Mouse (Mus musculus) embryonic facial prominence, embryonic 15.5 days (tissue): Measurements from ENCODE around the gene Smim22. TPM values are rescaled to one million over a fixed set of nuclear protein-coding genes. Genes with fewer than 3 reads are reported as not detected.

Source experiments
- ATAC-seq: fragments of 200-750 bp; cut with Nextera tagmentation; 2 replicates; pipeline ENCODE4 v1.8.0; 2017; ENCODE audit warnings: low read depth, moderate TSS enrichment; ENCODE audit not compliant: insufficient number of reproducible peaks, low FRiP score, low TSS enrichment
- H3K27ac ChIP-seq: fragments of 300-500 bp; sonication (generic); replicated peaks from 2 replicates; pipeline ENCODE4 v1.5.1; 2015; ENCODE audit warnings: mild to moderate bottlenecking, inconsistent platforms
- H3K27me3 ChIP-seq: fragments of 300-500 bp; sonication (generic); 2 replicates; pipeline ENCODE4 v1.6.1; 2015; ENCODE audit warnings: inconsistent platforms
- H3K36me3 ChIP-seq: fragments of 300-500 bp; sonication (generic); 2 replicates; pipeline ENCODE4 v1.6.1; 2015; ENCODE audit warnings: mild to moderate bottlenecking, inconsistent platforms
- H3K4me1 ChIP-seq: fragments of 300-500 bp; sonication (generic); 2 replicates; pipeline ENCODE4 v1.6.1; 2015; ENCODE audit warnings: inconsistent platforms
- H3K4me2 ChIP-seq: fragments of 300-500 bp; sonication (generic); replicated peaks from 2 replicates; pipeline ENCODE4 v1.6.1; 2015; ENCODE audit warnings: mild to moderate bottlenecking, inconsistent platforms
- H3K4me3 ChIP-seq: fragments of 300-500 bp; sonication (generic); replicated peaks from 2 replicates; pipeline ENCODE4 v1.5.1; 2015; ENCODE audit warnings: mild to moderate bottlenecking, inconsistent platforms
- H3K9ac ChIP-seq: fragments of 300-500 bp; sonication (generic); 2 replicates; pipeline ENCODE4 v1.6.1; 2015; ENCODE audit warnings: inconsistent platforms
- H3K9me3 ChIP-seq: fragments of 300-500 bp; sonication (generic); replicated peaks from 2 replicates; pipeline ENCODE4 v1.6.1; 2016; ENCODE audit warnings: inconsistent platforms
- WGBS: fragments of 180-500 bp; shearing (Covaris S2); methylation state at CpG from one replicate; pipeline ENCODE4 v1.1.7; 2015; 5-methylcytosine and 5-hydroxymethylcytosine counted together
- polyA plus RNA-seq: library from polyadenylated mRNA; unstranded; fragments of >200 nt; fragmentation: Nextera tagmentation; extraction: Ambion mirVana; gene quantifications from 2 replicates; pipeline ENCODE4 v1.2.1, GENCODE M21; 2015

Smim22 gene
- polyA plus RNA-seq, 1 experiment from 2014 or later, result 17.9 TPM

GRCm38 (mm10) chr16:4974521-4974920, 32.6 kb upstream of the Smim22 start:
- H3K9me3 ChIP-seq, result no peaks in the 10 kb centered on the region
- H3K4me1 ChIP-seq, result no peaks in the 10 kb centered on the region
- no peaks in the 10 kb centered on the region for H3K36me3 ChIP-seq
- WGBS, result 85% methylated on average over 5 of the region's 5 CpGs
- H3K4me2 ChIP-seq, result no peak overlapping the region
- no peak overlapping the region for H3K9ac ChIP-seq
- ATAC-seq, result no peak
- H3K4me3 ChIP-seq, result no peak overlapping the region
- no peak overlapping the region for H3K27ac ChIP-seq
- H3K27me3 ChIP-seq, result no peaks in the 10 kb centered on the region

- H3K4me2 ChIP-seq, result no peak overlapping the region
- WGBS, result 60% methylated on average over 2 of the region's 2 CpGs
- no peaks in the 10 kb centered on the region for H3K9me3 ChIP-seq
- no peak for ATAC-seq
- no peaks in the 10 kb centered on the region for H3K4me1 ChIP-seq
- no peak overlapping the region for H3K4me3 ChIP-seq
- H3K27me3 ChIP-seq, result no peaks in the 10 kb centered on the region
- no peak overlapping the region for H3K9ac ChIP-seq
- H3K36me3 ChIP-seq, result no peaks in the 10 kb centered on the region
- H3K27ac ChIP-seq, result no peak overlapping the region
Measured at GRCm38 (mm10) chr16:4976180-4976579, 30.9 kb upstream of the Smim22 start.

GRCm38 (mm10) chr16:4978275-4979051, 28.6 kb upstream of the Smim22 start:
- no peak overlapping the region for H3K4me3 ChIP-seq
- no peak overlapping the region for H3K9ac ChIP-seq
- no peaks in the 10 kb centered on the region for H3K27me3 ChIP-seq
- no peaks in the 10 kb centered on the region for H3K36me3 ChIP-seq
- no peak overlapping the region for H3K27ac ChIP-seq
- WGBS, result 56% methylated on average over 5 of the region's 5 CpGs
- no peak for ATAC-seq
- H3K4me1 ChIP-seq, result no peaks in the 10 kb centered on the region
- H3K4me2 ChIP-seq, result no peak overlapping the region
- H3K9me3 ChIP-seq, result no peaks in the 10 kb centered on the region

GRCm38 (mm10) chr16:4979755-4980380, 27.2 kb upstream of the Smim22 start:
- Histone ChIP-seq H3K27ac (no peak overlapping the region), H3K4me3 (no peak overlapping the region), H3K9ac (no peak overlapping the region), H3K27me3 (no peaks in the 10 kb centered on the region), H3K4me2 (no peak overlapping the region), H3K9me3 (no peaks in the 10 kb centered on the region), H3K36me3 (no peaks in the 10 kb centered on the region), H3K4me1 (no peaks in the 10 kb centered on the region)
- ATAC-seq, result no peak; the same call in 1 of the 2 replicates
- WGBS, result 67% methylated on average over 4 of the region's 4 CpGs

GRCm38 (mm10) chr16:4984717-4985116, 22.4 kb upstream of the Smim22 start:
- H3K4me1 ChIP-seq, result no peaks in the 10 kb centered on the region
- H3K27ac ChIP-seq, result no peak overlapping the region
- H3K9me3 ChIP-seq, result no peaks in the 10 kb centered on the region
- 91% methylated on average over 12 of the region's 12 CpGs for whole genome bisulfite sequencing
- no peak overlapping the region for H3K4me2 ChIP-seq
- H3K27me3 ChIP-seq, result no peaks in the 10 kb centered on the region
- no peak for ATAC-seq
- no peak overlapping the region for H3K9ac ChIP-seq
- H3K4me3 ChIP-seq, result no peak overlapping the region
- H3K36me3 ChIP-seq, result no peaks in the 10 kb centered on the region

- no peak overlapping the region for H3K4me3 ChIP-seq
- no peak overlapping the region for H3K27ac ChIP-seq
- no peaks in the 10 kb centered on the region for H3K27me3 ChIP-seq
- no peaks in the 10 kb centered on the region for H3K36me3 ChIP-seq
- 78% methylated on average over 4 of the region's 4 CpGs for WGBS
- H3K4me2 ChIP-seq, result no peak overlapping the region
- no peak overlapping the region for H3K9ac ChIP-seq
- ATAC-seq, result no peak
- no peaks in the 10 kb centered on the region for H3K4me1 ChIP-seq
- H3K9me3 ChIP-seq, result no peaks in the 10 kb centered on the region
Measured at GRCm38 (mm10) chr16:4993276-4993675, 13.8 kb upstream of the Smim22 start.

- Histone ChIP-seq H3K4me3 (no peak within 1 kb of the TSS), H3K27ac (no peak within 1 kb of the TSS), H3K9ac (no peak within 1 kb of the TSS), H3K27me3 (no peaks in the 10 kb centered on the region), H3K9me3 (no peaks in the 10 kb centered on the region), H3K4me1 (no peaks in the 10 kb centered on the region), H3K4me2 (no peak within 1 kb of the TSS), H3K36me3 (no peaks in the 10 kb centered on the region)
- 43% methylated on average over 3 of the region's 3 CpGs for WGBS
- no peak for ATAC-seq
Measured at GRCm38 (mm10) chr16:4997553-4997952, 9.5 kb upstream of the Smim22 start, which contains the start of gene Sept12. Gene Sept12, minus strand, starts transcription at chr16:4997852.

GRCm38 (mm10) chr16:4998984-4999383, 8.1 kb upstream of the Smim22 start:
- Histone ChIP-seq H3K4me2 (no peak overlapping the region), H3K4me1 (no peaks in the 10 kb centered on the region), H3K4me3 (no peak overlapping the region), H3K9me3 (no peaks in the 10 kb centered on the region), H3K36me3 (no peaks in the 10 kb centered on the region), H3K9ac (no peak overlapping the region), H3K27me3 (no peaks in the 10 kb centered on the region), H3K27ac (no peak overlapping the region)
- 79% methylated on average over 1 of the region's 1 CpGs for WGBS
- ATAC-seq, result no peak

- Histone ChIP-seq H3K4me3 (no peak overlapping the region), H3K27ac (no peak overlapping the region), H3K36me3 (no peaks in the 10 kb centered on the region), H3K4me2 (no peak overlapping the region), H3K9ac (no peak overlapping the region), H3K27me3 (no peaks in the 10 kb centered on the region), H3K4me1 (no peaks in the 10 kb centered on the region), H3K9me3 (no peaks in the 10 kb centered on the region)
- WGBS, result 60% methylated on average over 3 of the region's 3 CpGs
- no peak for ATAC-seq
Measured at GRCm38 (mm10) chr16:5000611-5001010, 6.5 kb upstream of the Smim22 start.

- Histone ChIP-seq H3K36me3 (no peaks in the 10 kb centered on the region), H3K9ac (no peak overlapping the region), H3K4me2 (peak overlapping the region; percentile 15; the same call in 1 of the 2 replicates), H3K27ac (no peak overlapping the region), H3K4me1 (peaks cover 7% of the 10 kb centered on the region), H3K27me3 (no peaks in the 10 kb centered on the region), H3K9me3 (no peaks in the 10 kb centered on the region), H3K4me3 (0 out of 2 replicates have a peak overlapping the region, but pooled peaks have one; percentile 8)
- ATAC-seq, result no peak
- WGBS, result 42% methylated on average over 6 of the region's 6 CpGs
Measured at GRCm38 (mm10) chr16:5007492-5007891, 404 bp downstream of the Smim22 start.

- Histone ChIP-seq H3K27ac (no peak overlapping the region), H3K4me1 (peaks cover 11% of the 10 kb centered on the region), H3K9me3 (no peaks in the 10 kb centered on the region), H3K27me3 (no peaks in the 10 kb centered on the region), H3K4me2 (no peak overlapping the region), H3K9ac (no peak overlapping the region), H3K36me3 (no peaks in the 10 kb centered on the region), H3K4me3 (no peak overlapping the region)
- no peak for ATAC-seq
- 79% methylated on average over 12 of the region's 12 CpGs for WGBS
Measured at GRCm38 (mm10) chr16:5008076-5008475, 988 bp downstream of the Smim22 start.
